Mouse (Mus musculus) erythroblast, embryonic 14.5 days (primary cell): ENCODE results near the gene Abcd3.

Source experiments
- GATA1 ChIP-seq: IDR thresholded peaks from 2 replicates; pipeline ENCODE4 v1.6.1; 2012; ENCODE audit warnings: low read length, inconsistent platforms, mixed read lengths
- TAL1 ChIP-seq: IDR thresholded peaks from 3 replicates; pipeline ENCODE4 v1.6.1; 2012; ENCODE audit warnings: low read length, inconsistent platforms, mixed read lengths

DNA sequence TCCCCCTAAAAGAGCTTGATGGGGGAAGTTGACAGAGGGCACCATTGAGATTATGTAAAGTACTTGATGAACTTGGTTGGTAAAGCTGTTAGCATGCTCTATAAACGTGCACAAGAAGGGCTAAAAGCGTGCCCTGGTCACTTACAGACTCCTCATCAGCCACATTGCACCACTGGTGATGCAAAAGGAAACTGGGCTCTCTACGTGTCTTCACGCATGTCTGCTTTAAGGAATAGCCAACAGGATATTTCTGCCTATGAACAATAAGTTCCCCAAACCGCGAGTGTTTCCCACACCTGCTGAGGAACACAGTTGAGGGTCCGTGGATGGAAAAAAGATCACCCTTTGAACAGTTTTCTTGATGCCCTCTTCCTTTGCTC is 93.4 kb downstream of the Abcd3 start:
- TF ChIP-seq GATA1 (no peak), TAL1 (no peak)
